Mouse (Mus musculus): ENCODE data around the gene Ccdc63. TPM values are rescaled to one million over a fixed set of nuclear protein-coding genes. Genes with fewer than 3 reads are reported as not detected.

The Ccdc63 gene
- polyA plus RNA-seq, 1 experiment from 2014 or later = not detected

DNA sequence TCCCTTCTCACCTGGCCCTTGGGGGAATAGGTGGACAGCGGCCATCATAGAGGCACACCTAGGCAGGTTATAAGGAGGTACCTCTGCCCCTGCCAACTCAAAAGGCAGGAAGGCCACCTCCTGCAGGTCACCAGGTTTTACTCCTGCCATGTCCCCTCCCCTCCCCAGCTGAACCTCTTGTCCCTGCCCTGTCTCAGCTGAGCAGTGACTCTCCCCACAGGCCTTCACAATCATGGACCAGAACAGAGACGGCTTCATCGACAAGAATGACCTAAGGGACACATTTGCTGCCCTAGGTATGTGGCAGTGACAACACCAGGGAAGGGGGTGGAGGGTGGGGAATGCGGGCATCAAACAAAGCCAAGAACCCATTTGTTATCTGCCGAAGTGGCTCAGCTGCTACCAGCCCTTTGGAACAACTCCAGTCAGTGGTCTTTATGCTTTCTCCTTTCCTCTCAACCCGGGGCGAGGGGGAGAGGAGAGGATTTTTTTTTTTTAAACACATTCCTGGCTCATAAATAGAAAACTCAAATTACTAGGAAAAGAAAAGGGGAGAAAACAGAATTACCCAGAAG, 38.1 kb downstream of the Ccdc63 start:
- peaks cover 5% of the 10 kb centered on the region; the same call in 1 of the 2 replicates for H3K4me1 ChIP-seq
- peaks cover 22% of the 10 kb centered on the region for H3K27me3 ChIP-seq
- H3K4me2 ChIP-seq = no peak overlapping the region
- no peak overlapping the region for H3K4me3 ChIP-seq
- no peak overlapping the region for H3K27ac ChIP-seq
- H3K36me3 ChIP-seq = no peaks in the 10 kb centered on the region
- WGBS = 56% methylated on average over 7 of the region's 7 CpGs
- no peak for ATAC-seq (ENCODE audit: insufficient number of reproducible peaks, insufficient read depth, low FRiP score, low TSS enrichment, low read depth)
- no peaks in the 10 kb centered on the region for H3K9me3 ChIP-seq
- no peak overlapping the region for H3K9ac ChIP-seq

DNA sequence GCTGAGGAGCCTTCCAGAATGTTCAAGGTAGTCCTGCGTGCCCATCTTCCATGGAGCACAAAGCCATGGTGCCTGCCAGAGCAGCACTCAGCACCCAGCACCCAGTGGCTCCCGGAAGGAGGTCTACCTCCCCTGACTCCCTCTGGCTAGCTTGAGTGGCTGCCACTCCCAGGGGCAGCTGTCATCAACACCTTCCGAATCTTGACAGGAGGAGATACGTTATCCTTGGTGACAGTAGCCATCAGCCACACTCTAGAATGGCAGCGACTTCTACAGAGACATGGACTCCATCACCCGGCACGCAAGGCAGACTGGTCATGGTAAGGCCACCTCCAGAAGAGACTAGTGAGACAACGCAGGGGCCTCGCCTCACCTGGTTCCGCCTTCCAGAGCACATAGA, 46.2 kb downstream of the Ccdc63 start:
- H3K27ac ChIP-seq = no peak overlapping the region
- H3K4me1 ChIP-seq = no peaks in the 10 kb centered on the region
- 90% methylated on average over 10 of the region's 10 CpGs for WGBS
- no peak overlapping the region for H3K9ac ChIP-seq
- no peaks in the 10 kb centered on the region for H3K27me3 ChIP-seq
- H3K4me3 ChIP-seq = no peak overlapping the region
- ATAC-seq (ENCODE audit: insufficient number of reproducible peaks, insufficient read depth, low FRiP score, low TSS enrichment, low read depth) = no peak
- no peaks in the 10 kb centered on the region for H3K36me3 ChIP-seq
- H3K4me2 ChIP-seq = no peak overlapping the region
- H3K9me3 ChIP-seq = no peaks in the 10 kb centered on the region

DNA sequence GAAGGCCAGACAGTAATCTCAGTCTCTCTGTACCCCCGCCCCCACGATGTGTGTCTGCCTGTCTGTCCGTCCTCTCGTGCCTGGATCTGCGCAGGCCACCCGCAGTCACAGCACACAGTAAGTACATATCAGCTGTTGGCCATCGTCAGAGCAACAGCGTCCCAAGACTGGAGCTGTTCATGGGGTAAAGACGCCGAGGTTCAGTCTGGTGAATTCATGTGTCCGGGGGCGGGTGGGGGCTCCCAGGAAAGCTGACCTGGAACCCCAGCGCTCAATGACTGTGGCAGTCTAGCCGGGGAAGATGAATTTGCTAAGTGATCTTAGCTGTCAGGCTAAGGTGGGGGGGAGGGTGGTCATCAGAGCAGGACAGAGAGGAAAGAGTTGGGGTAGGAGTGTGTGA, 46.9 kb downstream of the Ccdc63 start:
- no peaks in the 10 kb centered on the region for H3K4me1 ChIP-seq
- no peak overlapping the region for H3K27ac ChIP-seq
- 87% methylated on average over 14 of the region's 14 CpGs for WGBS
- H3K4me2 ChIP-seq = no peak overlapping the region
- no peak for ATAC-seq (ENCODE audit: insufficient number of reproducible peaks, insufficient read depth, low FRiP score, low TSS enrichment, low read depth)
- no peak overlapping the region for H3K4me3 ChIP-seq
- no peaks in the 10 kb centered on the region for H3K27me3 ChIP-seq
- H3K36me3 ChIP-seq = no peaks in the 10 kb centered on the region
- H3K9me3 ChIP-seq = no peaks in the 10 kb centered on the region
- H3K9ac ChIP-seq = no peak overlapping the region

DNA sequence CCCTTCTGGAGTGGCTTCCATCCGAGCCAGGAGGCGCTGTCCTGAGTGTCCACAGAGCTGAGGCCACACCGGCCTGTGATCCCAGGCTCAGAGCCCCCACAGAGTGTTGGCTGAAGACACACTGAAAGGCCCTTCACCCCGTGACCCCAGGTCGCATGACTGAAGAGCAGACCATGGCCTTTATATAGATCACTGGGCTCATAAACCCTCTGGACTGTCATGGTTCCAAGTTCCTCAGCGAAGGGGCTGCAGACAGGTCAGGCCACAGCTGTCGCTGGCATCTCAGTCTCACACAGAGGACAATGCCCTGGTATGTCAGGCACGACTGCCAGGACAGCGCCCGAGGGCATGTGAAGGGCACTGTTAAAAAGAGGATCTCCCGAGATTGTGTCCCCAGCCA, 47.8 kb downstream of the Ccdc63 start:
- ATAC-seq (ENCODE audit: insufficient number of reproducible peaks, insufficient read depth, low FRiP score, low TSS enrichment, low read depth) = no peak
- no peak overlapping the region for H3K9ac ChIP-seq
- no peak overlapping the region for H3K4me3 ChIP-seq
- WGBS = 55% methylated on average over 11 of the region's 11 CpGs
- H3K4me2 ChIP-seq = no peak overlapping the region
- H3K9me3 ChIP-seq = no peaks in the 10 kb centered on the region
- H3K4me1 ChIP-seq = no peaks in the 10 kb centered on the region
- no peak overlapping the region for H3K27ac ChIP-seq
- no peaks in the 10 kb centered on the region for H3K36me3 ChIP-seq
- no peaks in the 10 kb centered on the region for H3K27me3 ChIP-seq

DNA sequence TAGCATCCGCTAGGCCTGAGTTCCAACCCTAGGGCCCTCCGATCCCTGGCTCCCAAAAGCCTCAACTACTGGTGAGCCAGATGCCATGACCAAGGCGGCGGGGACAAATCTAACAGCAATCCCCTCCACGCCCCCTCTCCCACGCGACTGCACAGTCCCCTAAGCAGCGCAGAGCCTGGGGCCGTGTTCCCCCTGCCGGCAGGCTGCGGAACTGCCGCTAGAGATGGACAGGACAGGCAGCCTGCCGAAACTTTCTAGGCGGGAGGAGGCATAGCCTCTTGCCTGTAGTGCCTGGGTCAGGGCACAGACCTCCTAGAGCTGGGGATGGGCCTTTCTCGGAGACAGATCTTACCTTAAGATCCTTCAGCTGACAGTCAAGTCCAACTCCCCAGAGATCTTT, 49.6 kb downstream of the Ccdc63 start:
- Histone ChIP-seq H3K9me3 (no peaks in the 10 kb centered on the region), H3K27ac (no peak overlapping the region), H3K4me3 (no peak overlapping the region), H3K9ac (no peak overlapping the region), H3K36me3 (no peaks in the 10 kb centered on the region), H3K4me2 (no peak overlapping the region), H3K4me1 (0 out of 2 replicates have a peak, but pooled peaks cover 3% of the 10 kb centered on the region), H3K27me3 (no peaks in the 10 kb centered on the region)
- no peak for ATAC-seq (ENCODE audit: insufficient number of reproducible peaks, insufficient read depth, low FRiP score, low TSS enrichment, low read depth)
- 15% methylated on average over 15 of the region's 15 CpGs for WGBS

DNA sequence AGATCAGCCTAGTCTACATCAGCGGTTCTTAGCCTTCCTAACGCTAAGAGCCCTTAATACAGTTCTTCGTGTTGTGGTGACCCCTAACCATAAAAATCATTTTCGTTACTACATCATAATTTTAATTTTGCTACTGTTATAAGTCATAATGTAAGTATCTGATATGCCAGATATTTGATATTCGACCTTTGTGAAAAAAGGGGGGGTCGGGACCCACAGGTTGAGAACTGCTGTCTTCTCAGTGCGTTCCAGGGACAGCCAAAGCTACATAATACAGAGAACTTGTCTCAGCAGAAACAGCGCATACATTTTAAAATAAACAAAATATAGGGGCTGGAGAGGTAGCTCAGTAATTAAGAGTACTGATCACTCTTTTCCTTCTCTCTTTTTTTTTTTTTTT, 51.0 kb downstream of the Ccdc63 start:
- H3K4me1 ChIP-seq = 0 out of 2 replicates have a peak, but pooled peaks cover 5% of the 10 kb centered on the region
- no peak for ATAC-seq (ENCODE audit: insufficient number of reproducible peaks, insufficient read depth, low FRiP score, low TSS enrichment, low read depth)

DNA sequence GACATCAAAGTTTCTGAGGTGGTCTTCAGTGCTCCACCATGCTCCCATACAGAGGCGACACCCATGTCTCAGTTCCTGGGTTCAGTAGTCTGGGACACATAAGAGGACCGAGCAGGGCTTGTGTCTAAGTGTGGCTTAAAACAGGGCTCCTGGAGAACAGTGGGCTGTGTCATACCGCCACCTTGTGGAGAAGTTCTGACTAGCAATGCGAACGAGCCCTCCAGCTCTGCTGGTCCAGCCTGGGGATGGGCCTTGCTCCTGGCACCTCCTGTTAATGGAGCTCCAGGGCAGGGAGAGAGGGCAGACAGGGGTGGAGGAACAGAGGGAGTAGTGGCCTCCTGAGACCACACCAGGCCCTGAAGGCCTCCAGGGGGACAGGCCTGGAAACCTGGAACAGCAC, 51.7 kb downstream of the Ccdc63 start:
- WGBS = 2% methylated on average over 5 of the region's 5 CpGs

More for the DNA sequence above, 51.0 kb downstream of the Ccdc63 start:
- Histone ChIP-seq H3K4me2 (no peak overlapping the region), H3K36me3 (no peaks in the 10 kb centered on the region), H3K9ac (no peak overlapping the region), H3K27ac (no peak overlapping the region), H3K27me3 (no peaks in the 10 kb centered on the region), H3K4me3 (no peak overlapping the region), H3K9me3 (no peaks in the 10 kb centered on the region)
- 77% methylated on average over 8 of the region's 8 CpGs for WGBS

DNA sequence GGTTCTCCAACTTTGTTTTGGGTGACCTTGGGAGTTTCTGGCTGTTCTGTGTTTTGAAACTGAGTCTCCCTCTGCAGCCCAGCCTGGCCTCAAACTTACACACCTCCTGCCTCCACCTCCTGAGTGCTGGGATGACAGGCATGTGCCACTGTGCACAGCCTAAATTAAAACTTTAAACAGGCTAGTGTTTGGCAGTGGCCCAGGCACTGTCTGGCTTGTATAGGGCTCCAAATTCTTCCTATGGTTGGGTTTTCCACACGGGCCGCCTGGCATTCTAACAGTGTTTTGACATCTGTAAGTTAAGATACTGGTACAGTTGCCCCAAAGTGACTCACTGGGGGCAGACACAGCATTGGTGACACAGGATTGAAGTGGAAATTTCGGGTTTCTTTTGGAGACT, 54.5 kb downstream of the Ccdc63 start:
- Histone ChIP-seq H3K4me2 (no peak overlapping the region), H3K4me1 (0 out of 2 replicates have a peak, but pooled peaks cover 5% of the 10 kb centered on the region), H3K27me3 (no peaks in the 10 kb centered on the region), H3K9ac (no peak overlapping the region), H3K27ac (no peak overlapping the region), H3K9me3 (no peaks in the 10 kb centered on the region), H3K4me3 (no peak overlapping the region), H3K36me3 (no peaks in the 10 kb centered on the region)
- 48% methylated on average over 3 of the region's 3 CpGs for WGBS
- ATAC-seq (ENCODE audit: insufficient number of reproducible peaks, insufficient read depth, low FRiP score, low TSS enrichment, low read depth) = no peak

More for the DNA sequence above, 51.7 kb downstream of the Ccdc63 start:
- Histone ChIP-seq H3K27ac (no peak overlapping the region), H3K4me3 (no peak overlapping the region), H3K27me3 (no peaks in the 10 kb centered on the region), H3K4me2 (no peak overlapping the region), H3K36me3 (no peaks in the 10 kb centered on the region), H3K4me1 (0 out of 2 replicates have a peak, but pooled peaks cover 5% of the 10 kb centered on the region), H3K9me3 (no peaks in the 10 kb centered on the region), H3K9ac (no peak overlapping the region)
- 0 out of 2 replicates have a peak, but pooled peaks have one; percentile 74 for ATAC-seq (ENCODE audit: insufficient number of reproducible peaks, insufficient read depth, low FRiP score, low TSS enrichment, low read depth)

DNA sequence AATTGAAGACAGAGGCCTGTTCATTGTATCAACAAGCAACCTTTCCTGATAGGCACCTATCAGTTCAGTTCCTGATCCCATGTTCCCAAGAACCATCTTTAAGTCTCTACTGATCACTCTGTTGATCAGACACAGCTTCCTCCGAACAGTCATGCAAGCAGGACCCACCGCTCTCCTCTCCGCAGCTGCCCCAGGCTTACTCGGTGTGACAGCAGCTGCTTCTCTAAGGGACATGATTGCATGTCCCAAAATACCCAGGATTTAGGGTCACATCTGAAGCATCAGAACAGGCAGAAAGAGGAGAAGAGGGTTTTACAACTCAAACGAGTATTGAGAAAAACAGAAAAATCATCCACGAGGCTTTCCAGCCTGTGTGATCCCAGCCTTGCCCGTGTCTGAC, 55.3 kb downstream of the Ccdc63 start:
- Histone ChIP-seq H3K9ac (no peak overlapping the region), H3K36me3 (no peaks in the 10 kb centered on the region), H3K4me2 (no peak overlapping the region), H3K9me3 (no peaks in the 10 kb centered on the region), H3K4me3 (no peak overlapping the region), H3K4me1 (peaks cover 13% of the 10 kb centered on the region), H3K27ac (no peak overlapping the region), H3K27me3 (no peaks in the 10 kb centered on the region)
- 72% methylated on average over 7 of the region's 7 CpGs for WGBS
- no peak for ATAC-seq (ENCODE audit: insufficient number of reproducible peaks, insufficient read depth, low FRiP score, low TSS enrichment, low read depth)

DNA sequence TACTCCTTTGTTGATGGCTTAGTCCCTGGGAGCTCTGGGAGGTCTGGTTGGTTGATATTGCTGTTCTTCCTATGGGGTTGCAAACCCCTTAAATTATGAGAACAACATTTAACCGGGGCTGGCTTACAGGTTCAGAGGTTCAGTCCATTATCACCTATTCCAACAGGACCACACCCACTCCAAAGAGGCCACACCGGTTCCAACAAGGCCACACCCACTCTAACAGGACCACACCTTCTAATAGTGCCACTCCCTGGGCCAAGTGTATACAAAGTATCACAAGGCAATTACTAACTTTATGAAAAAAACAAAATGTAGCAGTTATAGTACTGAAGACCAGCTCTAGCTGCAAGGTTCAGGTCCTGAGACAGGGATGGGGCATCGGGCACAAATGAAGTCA, 56.2 kb downstream of the Ccdc63 start:
- ATAC-seq (ENCODE audit: insufficient number of reproducible peaks, insufficient read depth, low FRiP score, low TSS enrichment, low read depth) = no peak
- H3K9ac ChIP-seq = no peak overlapping the region
- WGBS = 69% methylated on average over 3 of the region's 3 CpGs
- H3K9me3 ChIP-seq = no peaks in the 10 kb centered on the region
- no peaks in the 10 kb centered on the region for H3K27me3 ChIP-seq
- no peak overlapping the region for H3K4me3 ChIP-seq
- no peaks in the 10 kb centered on the region for H3K36me3 ChIP-seq
- H3K4me1 ChIP-seq = peaks cover 13% of the 10 kb centered on the region
- no peak overlapping the region for H3K27ac ChIP-seq
- no peak overlapping the region for H3K4me2 ChIP-seq

DNA sequence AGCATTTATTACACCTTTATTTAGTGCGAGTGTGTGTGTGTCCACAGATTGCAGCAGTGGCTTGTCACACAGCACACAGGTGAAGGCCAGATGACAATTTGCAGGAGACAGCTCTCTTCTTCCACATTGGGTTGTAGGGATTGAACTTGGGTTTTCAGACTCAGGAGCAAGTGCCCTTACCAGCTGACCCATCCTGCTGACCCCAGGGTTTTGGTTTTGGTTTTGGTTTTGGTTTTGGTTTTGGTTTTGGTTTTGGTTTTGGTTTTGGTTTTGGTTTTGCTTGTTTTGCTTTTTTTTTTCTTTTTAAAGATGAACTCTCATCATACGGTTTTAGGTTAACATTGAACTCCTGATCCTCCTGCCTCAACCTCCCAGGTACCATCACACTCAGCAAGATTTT, 57.3 kb downstream of the Ccdc63 start:
- 89% methylated on average over 2 of the region's 2 CpGs for WGBS
- no peaks in the 10 kb centered on the region for H3K27me3 ChIP-seq
- H3K4me2 ChIP-seq = no peak overlapping the region
- H3K9ac ChIP-seq = no peak overlapping the region
- no peaks in the 10 kb centered on the region for H3K36me3 ChIP-seq
- no peak for ATAC-seq (ENCODE audit: insufficient number of reproducible peaks, insufficient read depth, low FRiP score, low TSS enrichment, low read depth)
- H3K4me1 ChIP-seq = peaks cover 20% of the 10 kb centered on the region
- no peak overlapping the region for H3K27ac ChIP-seq
- H3K4me3 ChIP-seq = no peak overlapping the region
- no peaks in the 10 kb centered on the region for H3K9me3 ChIP-seq

DNA sequence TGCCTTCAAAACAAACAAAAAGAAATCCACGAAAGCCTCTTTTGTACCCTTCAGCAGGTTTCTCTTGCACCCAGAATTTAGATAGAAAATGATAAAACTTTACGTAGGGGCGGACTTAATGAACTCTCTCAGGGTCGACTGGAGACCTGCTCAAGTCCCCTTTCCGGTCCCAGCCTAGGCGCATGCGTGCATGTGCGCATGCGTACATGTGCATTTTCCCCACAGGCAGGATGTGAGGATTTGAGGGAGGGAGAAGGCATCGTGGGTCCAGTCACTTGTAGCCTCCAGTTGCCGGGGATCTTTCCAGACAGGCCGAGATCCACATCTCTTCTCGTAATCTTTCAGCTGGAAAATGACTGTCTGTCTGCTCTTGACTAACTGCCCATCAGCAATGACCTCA, 59.2 kb downstream of the Ccdc63 start:
- Histone ChIP-seq H3K4me3 (no peak overlapping the region), H3K36me3 (no peaks in the 10 kb centered on the region), H3K27ac (no peak overlapping the region), H3K9ac (no peak overlapping the region), H3K27me3 (no peaks in the 10 kb centered on the region), H3K4me2 (no peak overlapping the region), H3K9me3 (no peaks in the 10 kb centered on the region), H3K4me1 (peaks cover 20% of the 10 kb centered on the region)
- 89% methylated on average over 13 of the region's 13 CpGs for WGBS
- no peak for ATAC-seq (ENCODE audit: insufficient number of reproducible peaks, insufficient read depth, low FRiP score, low TSS enrichment, low read depth)

Data from embryonic facial prominence, embryonic 13.5 days (tissue).